Mouse (Mus musculus) hindbrain, postnatal 0 days (tissue): Measurements from ENCODE around the gene Pdia3. TPM values are rescaled to one million over a fixed set of nuclear protein-coding genes. Genes with fewer than 3 reads are reported as not detected.

ENCODE experiments used
- ATAC-seq: fragments of 200-750 bp; cut with Nextera tagmentation; 2 replicates; pipeline ENCODE4 v1.8.0; 2017; ENCODE audit warnings: mild to moderate bottlenecking, moderate TSS enrichment, moderate library complexity
- DNase-seq: peaks from one replicate; pipeline ENCODE4 v3.0.0-alpha.2; 2015; ENCODE audit warnings: low spot score
- H3K27ac ChIP-seq: fragments of 300-500 bp; sonication (generic); 2 replicates; pipeline ENCODE4 v1.5.1; 2014; ENCODE audit warnings: mild to moderate bottlenecking
- H3K27me3 ChIP-seq: fragments of 300-500 bp; sonication (generic); 2 replicates; pipeline ENCODE4 v1.6.1; 2014; ENCODE audit warnings: low read length, mixed read lengths; ENCODE audit not compliant: insufficient read depth
- H3K36me3 ChIP-seq: fragments of 300-500 bp; sonication (generic); 2 replicates; pipeline ENCODE4 v1.6.1; 2014; ENCODE audit warnings: low read length, mixed read lengths; ENCODE audit not compliant: insufficient read depth
- H3K4me1 ChIP-seq: fragments of 300-500 bp; sonication (generic); 2 replicates; pipeline ENCODE4 v1.6.1; 2014; ENCODE audit warnings: antibody characterized with exemption, low read length, mixed read lengths; ENCODE audit not compliant: insufficient read depth
- H3K4me2 ChIP-seq: fragments of 300-500 bp; sonication (generic); 2 replicates; pipeline ENCODE4 v1.6.1; 2014; ENCODE audit warnings: low read depth, mild to moderate bottlenecking, low read length, moderate library complexity, mixed read lengths
- H3K4me3 ChIP-seq: fragments of 300-500 bp; sonication (generic); 2 replicates; pipeline ENCODE4 v1.5.1; 2014; ENCODE audit warnings: low read length
- H3K9ac ChIP-seq: fragments of 300-500 bp; sonication (generic); replicated peaks from 2 replicates; pipeline ENCODE4 v1.6.1; 2014; ENCODE audit warnings: mild to moderate bottlenecking, low read length, moderate library complexity, mixed read lengths
- H3K9me3 ChIP-seq: fragments of 300-500 bp; sonication (generic); 2 replicates; pipeline ENCODE4 v1.6.1; 2016; ENCODE audit warnings: low read length, mixed read lengths
- CTCF ChIP-seq: IDR thresholded peaks from 2 replicates; pipeline ENCODE4 v1.5.1; 2016; ENCODE audit warnings: antibody characterized with exemption, control low read depth, low read depth
- WGBS: fragments of 180-500 bp; shearing (Covaris S2); extraction: QIAGEN DNeasy Blood & Tissue Kit; methylation state at CpG from one replicate; pipeline ENCODE4 v1.1.7; 2014; 5-methylcytosine and 5-hydroxymethylcytosine counted together
- polyA plus RNA-seq: library from polyadenylated mRNA; unstranded; fragments of >200 nt; fragmentation: Nextera tagmentation; extraction: Ambion mirVana; gene quantifications from 2 replicates; pipeline ENCODE4 v1.2.1, GENCODE M21; 2015
- total RNA-seq: library from RNA; depleted of rRNA; stranded (reverse); fragments of >200 nt; gene quantifications from 2 replicates; pipeline ENCODE4 v1.2.3, GENCODE M21; 2014

Gene Pdia3
- total and polyA plus RNA-seq, 2 experiments from 2014 or later, result 47.4 to 296 TPM

DNA sequence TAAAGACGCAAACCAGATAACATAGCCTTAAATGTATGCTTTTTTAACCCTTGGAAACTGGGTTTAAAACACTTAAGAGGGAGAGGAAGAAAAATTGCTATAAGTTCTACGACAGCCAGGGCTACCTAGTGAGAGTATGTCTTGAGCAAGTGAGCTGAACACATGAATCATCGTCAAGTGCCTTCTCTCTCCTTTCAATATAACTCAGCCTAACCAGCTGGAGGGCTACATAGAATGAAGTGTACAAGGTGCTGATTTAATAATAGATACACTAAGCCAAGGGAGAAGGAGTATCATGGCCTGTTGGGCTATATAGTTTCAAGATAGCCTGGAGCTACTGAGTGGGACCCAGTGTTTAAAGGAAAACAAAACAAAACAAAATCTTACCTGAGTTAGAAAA lies 4.9 kb downstream of the Pdia3 start:
- H3K4me2 ChIP-seq, result no peak overlapping the region
- TF ChIP-seq CTCF, result no peak

DNA sequence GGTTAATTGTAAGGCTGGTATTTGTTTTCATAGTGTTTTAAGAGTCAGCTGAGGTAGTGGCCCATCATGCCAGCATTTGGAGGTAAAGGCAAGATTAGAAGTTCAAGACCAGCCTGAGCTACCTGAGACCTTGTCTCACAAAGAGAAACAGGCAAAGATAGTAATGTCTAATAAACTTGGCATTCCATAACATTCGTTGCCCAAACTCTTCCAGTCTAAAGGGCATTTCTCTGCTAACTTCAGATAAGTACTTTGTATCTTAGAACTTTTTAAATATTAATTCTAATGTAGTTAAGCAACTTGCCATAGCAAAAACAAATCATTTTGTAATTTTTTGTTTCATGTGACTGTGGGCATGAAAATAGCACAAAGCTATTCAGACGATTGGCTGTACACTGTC lies 9.6 kb downstream of the Pdia3 start:
- Histone ChIP-seq H3K4me3 (no peak overlapping the region), H3K4me1 (no peaks in the 10 kb centered on the region), H3K27me3 (no peaks in the 10 kb centered on the region), H3K27ac (no peak overlapping the region), H3K9ac (no peak overlapping the region), H3K4me2 (no peak overlapping the region), H3K9me3 (no peaks in the 10 kb centered on the region), H3K36me3 (peaks cover 17% of the 10 kb centered on the region; the same call in 1 of the 2 replicates)
- TF ChIP-seq CTCF, result no peak
- ATAC-seq (no peak), DNase-seq (no peak)
- 92% methylated on average over 2 of the region's 2 CpGs for WGBS

More for the DNA sequence above, 4.9 kb downstream of the Pdia3 start:
- WGBS, result 91% methylated on average over 3 of the region's 3 CpGs
- DNase-seq (no peak), ATAC-seq (no peak)
- H3K4me3 ChIP-seq, result no peak overlapping the region
- H3K9me3 ChIP-seq, result no peaks in the 10 kb centered on the region
- H3K9ac ChIP-seq, result no peak overlapping the region
- H3K4me1 ChIP-seq, result peaks cover 9% of the 10 kb centered on the region; the same call in 1 of the 2 replicates
- H3K27ac ChIP-seq, result no peak overlapping the region
- no peaks in the 10 kb centered on the region for H3K27me3 ChIP-seq
- peaks cover 12% of the 10 kb centered on the region; the same call in 1 of the 2 replicates for H3K36me3 ChIP-seq

DNA sequence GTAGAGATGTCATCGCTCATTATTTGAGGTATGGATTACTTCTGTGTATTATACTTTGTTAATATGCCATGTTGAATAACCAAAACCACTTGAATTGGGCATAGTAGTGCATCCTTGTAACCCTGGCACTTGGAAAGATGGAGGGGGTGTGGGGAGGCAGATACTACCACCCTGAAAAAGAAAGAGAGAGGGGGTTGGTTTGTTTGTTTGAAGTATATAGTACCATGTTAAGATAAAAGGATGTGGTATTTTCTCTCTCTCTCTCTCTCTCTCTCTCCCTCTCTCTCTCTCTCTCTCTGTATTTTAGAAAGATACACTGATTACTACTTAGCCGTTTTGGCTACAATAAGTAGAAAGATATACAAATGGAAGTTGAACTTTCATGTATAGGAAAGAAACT lies 12.3 kb downstream of the Pdia3 start:
- DNase-seq, result no peak
- H3K27ac ChIP-seq, result no peak overlapping the region
- H3K36me3 ChIP-seq, result peaks cover 36% of the 10 kb centered on the region; the same call in 1 of the 2 replicates
- no peak for TF ChIP-seq CTCF
- no peak for ATAC-seq
- no peak overlapping the region for H3K4me3 ChIP-seq
- no peaks in the 10 kb centered on the region for H3K9me3 ChIP-seq
- H3K27me3 ChIP-seq, result no peaks in the 10 kb centered on the region
- no peak overlapping the region for H3K9ac ChIP-seq
- no peak overlapping the region for H3K4me2 ChIP-seq
- WGBS, result 96% methylated on average over 2 of the region's 2 CpGs
- H3K4me1 ChIP-seq, result no peaks in the 10 kb centered on the region

DNA sequence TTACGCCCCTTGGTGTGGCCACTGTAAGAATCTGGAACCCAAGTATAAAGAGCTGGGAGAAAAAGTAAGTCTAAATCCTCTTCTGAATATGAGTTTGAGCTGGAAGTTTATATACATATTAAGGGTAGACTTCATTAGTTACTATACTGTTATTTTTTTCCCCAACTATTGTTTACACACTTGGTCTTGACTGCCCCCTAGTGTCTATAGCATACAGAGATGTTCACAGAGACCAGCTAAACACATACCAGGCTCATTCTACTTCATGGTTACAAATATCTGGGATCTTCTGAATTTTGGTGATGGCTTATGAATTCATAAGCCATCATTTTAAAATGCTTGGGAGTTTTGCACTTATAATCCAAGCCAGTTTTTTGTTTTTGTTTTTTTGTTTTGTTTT lies 21.3 kb downstream of the Pdia3 start:
- Histone ChIP-seq H3K9me3 (no peaks in the 10 kb centered on the region), H3K4me1 (no peaks in the 10 kb centered on the region), H3K36me3 (peaks cover 70% of the 10 kb centered on the region), H3K4me3 (no peak overlapping the region), H3K27ac (no peak overlapping the region), H3K4me2 (no peak overlapping the region), H3K27me3 (no peaks in the 10 kb centered on the region), H3K9ac (no peak overlapping the region)
- TF ChIP-seq CTCF, result peak; percentile 57
- WGBS, result 94% methylated on average over 1 of the region's 1 CpGs
- ATAC-seq (no peak), DNase-seq (peak; percentile 53)

DNA sequence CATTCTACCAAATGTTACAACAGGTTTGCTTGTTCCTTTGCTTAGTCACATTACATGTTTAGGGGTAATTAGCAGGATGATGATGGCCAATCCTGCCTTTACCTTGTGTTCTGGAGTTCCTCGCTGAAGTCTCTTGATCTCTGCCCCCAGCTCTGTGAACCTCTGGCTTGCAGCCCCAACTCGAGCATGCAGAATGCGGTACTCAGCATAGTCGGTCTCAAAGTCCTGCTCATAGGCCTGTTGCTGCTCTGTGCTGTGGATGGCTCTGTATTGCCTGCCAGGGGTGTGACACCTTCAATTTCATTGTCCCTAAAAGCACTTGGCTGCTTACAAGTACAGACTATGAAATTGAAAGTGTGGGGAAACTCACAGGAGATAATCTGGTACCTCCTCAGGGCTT lies 26.2 kb downstream of the Pdia3 start:
- TF ChIP-seq CTCF, result no peak
- Histone ChIP-seq H3K9ac (no peak overlapping the region), H3K36me3 (peaks cover 26% of the 10 kb centered on the region), H3K9me3 (no peaks in the 10 kb centered on the region), H3K4me3 (no peak overlapping the region), H3K4me2 (no peak overlapping the region), H3K27ac (no peak overlapping the region), H3K27me3 (no peaks in the 10 kb centered on the region), H3K4me1 (peaks cover 12% of the 10 kb centered on the region)
- DNase-seq, result no peak
- ATAC-seq, result no peak
- 80% methylated on average over 4 of the region's 4 CpGs for WGBS

DNA sequence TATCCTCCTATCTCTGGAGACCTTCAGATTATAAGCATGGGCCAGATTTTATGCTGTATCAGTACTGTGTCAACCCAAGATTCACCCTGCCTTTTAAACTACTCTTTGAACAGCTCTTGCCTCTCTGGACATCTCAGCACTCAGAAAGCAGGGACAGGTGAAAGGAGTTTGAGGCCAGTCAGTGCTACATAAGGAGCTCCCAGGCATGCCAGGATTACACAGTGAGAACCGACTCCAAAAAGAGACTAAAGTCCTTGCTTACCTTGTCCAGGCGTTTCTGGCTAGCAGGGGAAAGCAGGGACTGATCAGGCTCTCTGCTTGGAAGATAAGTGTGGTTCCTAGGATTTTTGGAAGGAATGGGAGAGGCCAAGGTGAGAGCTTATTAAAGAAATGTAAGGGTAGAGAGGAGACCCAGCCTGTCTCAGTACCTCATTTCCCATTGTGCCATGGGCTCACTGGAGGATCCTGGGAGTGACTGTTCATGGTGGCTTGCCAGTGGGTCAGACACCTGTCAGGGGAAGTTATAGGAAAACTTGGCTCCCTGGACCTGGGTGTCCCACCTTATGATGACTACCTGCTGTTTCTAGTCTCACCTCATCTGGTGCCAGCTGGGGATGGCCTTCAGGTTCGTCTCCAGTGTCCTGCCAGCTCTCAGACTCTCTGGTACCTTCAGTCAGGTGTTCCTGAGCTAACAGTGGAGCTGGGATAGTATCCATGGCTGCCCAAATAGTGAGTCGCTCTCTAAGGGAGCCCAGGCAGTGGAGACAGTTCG lies 27.4 kb downstream of the Pdia3 start:
- no peaks in the 10 kb centered on the region for H3K27me3 ChIP-seq
- no peak overlapping the region for H3K4me2 ChIP-seq
- H3K27ac ChIP-seq, result no peak overlapping the region
- DNase-seq, result no peak
- H3K4me1 ChIP-seq, result peaks cover 12% of the 10 kb centered on the region
- TF ChIP-seq CTCF, result no peak
- no peak for ATAC-seq
- peaks cover 15% of the 10 kb centered on the region for H3K36me3 ChIP-seq
- no peak overlapping the region for H3K4me3 ChIP-seq
- no peak overlapping the region for H3K9ac ChIP-seq
- no peaks in the 10 kb centered on the region for H3K9me3 ChIP-seq
- 66% methylated on average over 5 of the region's 5 CpGs for WGBS

DNA sequence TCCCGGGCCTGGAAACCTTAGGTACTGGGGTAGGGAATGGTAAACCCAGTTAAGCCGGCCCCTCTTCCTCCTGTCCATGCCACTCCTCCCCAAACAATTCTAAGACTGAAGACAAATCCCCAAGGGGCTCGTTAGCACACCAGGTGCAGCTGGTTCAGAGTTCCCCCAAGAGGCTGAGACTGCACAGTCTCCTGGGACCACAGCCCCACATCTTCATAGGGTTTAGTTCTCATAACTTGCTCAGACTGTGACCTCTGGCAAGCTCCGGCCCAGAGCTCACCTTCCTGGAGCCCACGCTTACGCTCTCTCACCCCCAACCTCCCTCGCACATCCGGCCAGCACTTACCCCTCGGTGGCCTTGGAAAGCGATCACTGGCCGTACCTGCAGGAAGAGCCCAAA lies 28.2 kb downstream of the Pdia3 start:
- peak overlapping the region; percentile 71 for H3K4me2 ChIP-seq
- no peak for TF ChIP-seq CTCF
- no peaks in the 10 kb centered on the region for H3K27me3 ChIP-seq
- H3K9ac ChIP-seq, result peak overlapping the region; percentile 24; the same call in 1 of the 2 replicates
- H3K27ac ChIP-seq, result no peak overlapping the region
- peaks cover 15% of the 10 kb centered on the region for H3K36me3 ChIP-seq
- H3K9me3 ChIP-seq, result no peaks in the 10 kb centered on the region
- peak overlapping the region; percentile 34 for H3K4me3 ChIP-seq
- peaks cover 12% of the 10 kb centered on the region for H3K4me1 ChIP-seq
- WGBS, result 13% methylated on average over 11 of the region's 11 CpGs
- DNase-seq, result no peak
- ATAC-seq, result no peak
